ENCODE assay signal across 10 mouse cellular contexts in genomic region chr14:54995457-54996138, GRCm38 (mm10). TPM values are rescaled to one million over a fixed set of nuclear protein-coding genes. Genes with fewer than 3 reads are reported as not detected.
A peak's percentile ranks its signal among the peaks of the same experiment; 100 is the strongest.
DNase-seq lines count a peak whose midpoint lies in the region; ATAC-seq lines count a peak whose summit lies in the region.
"Had no signal": no experiment of that assay in that cellular context is flagged by ENCODE, and none has a peak within 500 bp of the region (broad histone marks: within the 10 kb centered on the region; RNA-seq: fewer than 3 reads in every experiment).

No protein-coding gene starts in this region.

- no peaks in the 10 kb centered on the region for H3K27me3 ChIP-seq in neural tube, embryonic 13.5 days
- H3K27me3 ChIP-seq in limb, embryonic 12.5 days, result no peaks in the 10 kb centered on the region

- H3K9me3 ChIP-seq in neural tube, embryonic 13.5 days, result no peaks in the 10 kb centered on the region
- H3K9me3 ChIP-seq in limb, embryonic 12.5 days, result no peaks in the 10 kb centered on the region

- H3K4me2 ChIP-seq in neural tube, embryonic 13.5 days, result no peak overlapping the region
- no peak overlapping the region for H3K4me2 ChIP-seq in limb, embryonic 12.5 days

- no peaks in the 10 kb centered on the region for H3K36me3 ChIP-seq in neural tube, embryonic 13.5 days
- H3K36me3 ChIP-seq in limb, embryonic 12.5 days, result no peaks in the 10 kb centered on the region

- H3K4me1 ChIP-seq in neural tube, embryonic 13.5 days (replicated peaks), result peaks cover 21% of the 10 kb centered on the region
- peaks cover 18% of the 10 kb centered on the region for H3K4me1 ChIP-seq in limb, embryonic 12.5 days (replicated peaks)

- H3K9ac ChIP-seq in neural tube, embryonic 13.5 days, result no peak overlapping the region
- no peak overlapping the region for H3K9ac ChIP-seq in limb, embryonic 12.5 days (replicated peaks)

- no peak for DNase-seq in neural tube, embryonic 10.5 days (ENCODE audit: extremely low spot score, low spot score)
- DNase-seq in heart, postnatal 4 days, result peak; percentile 45
- peak; percentile 70 for DNase-seq in telencephalon, adult 2 months (ENCODE audit: low read depth, low spot score)
- no peak for DNase-seq in yolk sac, embryonic 10.5 days (ENCODE audit: low spot score)
- no peak for DNase-seq in gastrocnemius, postnatal 25 days
- DNase-seq in cerebellum, adult 9-11 months, result no peak
- DNase-seq: kidney, adult 9 months had no signal

- ATAC-seq in neural tube, embryonic 13.5 days (ENCODE audit: low read depth), result peak; percentile 51
- no peak for ATAC-seq in limb, embryonic 12.5 days (ENCODE audit: insufficient number of reproducible peaks, insufficient read depth, low FRiP score, low TSS enrichment, low read depth)

- H3K27ac ChIP-seq in neural tube, embryonic 13.5 days (replicated peaks), result peak overlapping the region; percentile 70
- peak overlapping the region; percentile 50; the same call in 1 of the 2 replicates for H3K27ac ChIP-seq in limb, embryonic 12.5 days

- WGBS in neural tube, embryonic 13.5 days, result 52% methylated on average over 14 of the region's 14 CpGs
- 60% methylated on average over 14 of the region's 14 CpGs for WGBS in limb, embryonic 12.5 days

- H3K4me3 ChIP-seq in neural tube, embryonic 13.5 days, result no peak overlapping the region
- H3K4me3 ChIP-seq in limb, embryonic 12.5 days (replicated peaks), result no peak overlapping the region

RNA-seq across cellular contexts. Expression of gene Myh7, which starts 1.2 kb away (rescaled TPM):
- polyA plus RNA-seq in neural tube, embryonic 13.5 days (2015; fragmentation: Nextera tagmentation; extraction: Ambion mirVana), result 7.6 and 10.3 TPM in 2 replicates
- total RNA-seq in heart, postnatal 4 days (2021), result 1,000 to 10,000 TPM; 1,764 to 1,922 TPM
- polyA plus RNA-seq in limb, embryonic 12.5 days (2016; fragmentation: Nextera tagmentation; extraction: Ambion mirVana), result 9.3 and 10.5 TPM in 2 replicates
- total RNA-seq in gastrocnemius, postnatal 25 days (2021), result 1,000 to 10,000 TPM in 1 of 2 experiments, 100 to 1,000 TPM in 1; 192 to 1,011 TPM

RNA-seq across cellular contexts. Expression of gene Gm17428, which starts 18.9 kb away (rescaled TPM):
- not detected in 2 replicates for polyA plus RNA-seq in neural tube, embryonic 13.5 days (2015; fragmentation: Nextera tagmentation; extraction: Ambion mirVana)
- not detected for total RNA-seq in heart, postnatal 4 days (2021)
- not detected in 2 replicates for polyA plus RNA-seq in limb, embryonic 12.5 days (2016; fragmentation: Nextera tagmentation; extraction: Ambion mirVana)
- not detected for total RNA-seq in gastrocnemius, postnatal 25 days (2021)
- total RNA-seq: ES-E14 had no signal

RNA-seq across cellular contexts. Expression of gene Ngdn, which starts 19.7 kb away (rescaled TPM):
- 56.4 and 61.9 TPM in 2 replicates for polyA plus RNA-seq in neural tube, embryonic 13.5 days (2015; fragmentation: Nextera tagmentation; extraction: Ambion mirVana)
- total RNA-seq in heart, postnatal 4 days (2021), result 10 to 100 TPM; 35.7 to 39.7 TPM
- polyA plus RNA-seq in limb, embryonic 12.5 days (2016; fragmentation: Nextera tagmentation; extraction: Ambion mirVana), result 84.3 and 85.3 TPM in 2 replicates
- 10 to 100 TPM; 15.7 to 17.0 TPM for total RNA-seq in gastrocnemius, postnatal 25 days (2021)

RNA-seq across cellular contexts. Expression of gene Myh6, which starts 28.9 kb away (rescaled TPM):
- 1.6 and 2.3 TPM in 2 replicates for polyA plus RNA-seq in neural tube, embryonic 13.5 days (2015; fragmentation: Nextera tagmentation; extraction: Ambion mirVana)
- total RNA-seq in heart, postnatal 4 days (2021), result over 10,000 TPM; 15,879 to 17,172 TPM
- polyA plus RNA-seq in limb, embryonic 12.5 days (2016; fragmentation: Nextera tagmentation; extraction: Ambion mirVana), result 1.8 and 3.3 TPM in 2 replicates
- 100 to 1,000 TPM in 1 of 2 experiments, 10 to 100 TPM in 1; 42.1 to 200 TPM for total RNA-seq in gastrocnemius, postnatal 25 days (2021)

RNA-seq across cellular contexts. Expression of gene Cmtm5, which starts 59.5 kb away (rescaled TPM):
- polyA plus RNA-seq in neural tube, embryonic 13.5 days (2015; fragmentation: Nextera tagmentation; extraction: Ambion mirVana), result 20.2 and 24.7 TPM in 2 replicates
- under 1 TPM in 1 of 2 experiments, not detected in 1; 0.33 TPM for total RNA-seq in heart, postnatal 4 days (2021)
- 5.5 and 8.4 TPM in 2 replicates for polyA plus RNA-seq in limb, embryonic 12.5 days (2016; fragmentation: Nextera tagmentation; extraction: Ambion mirVana)
- under 1 TPM; 0.51 to 0.70 TPM for total RNA-seq in gastrocnemius, postnatal 25 days (2021)
- total RNA-seq: ES-E14 had no signal

Comparison
In these comparisons a context has a peak if more than half of its experiments do, and no peak if none do; other contexts are left out.
1. DNase-seq: peak in heart, postnatal 4 days (single experiment) and telencephalon, adult 2 months (single experiment); none in neural tube, embryonic 10.5 days (single experiment), yolk sac, embryonic 10.5 days (single experiment), gastrocnemius, postnatal 25 days (single experiment) and cerebellum, adult 9-11 months (single experiment).